Mouse (Mus musculus): ENCODE measurements around the gene S1pr1.

S1pr1 gene

DNA sequence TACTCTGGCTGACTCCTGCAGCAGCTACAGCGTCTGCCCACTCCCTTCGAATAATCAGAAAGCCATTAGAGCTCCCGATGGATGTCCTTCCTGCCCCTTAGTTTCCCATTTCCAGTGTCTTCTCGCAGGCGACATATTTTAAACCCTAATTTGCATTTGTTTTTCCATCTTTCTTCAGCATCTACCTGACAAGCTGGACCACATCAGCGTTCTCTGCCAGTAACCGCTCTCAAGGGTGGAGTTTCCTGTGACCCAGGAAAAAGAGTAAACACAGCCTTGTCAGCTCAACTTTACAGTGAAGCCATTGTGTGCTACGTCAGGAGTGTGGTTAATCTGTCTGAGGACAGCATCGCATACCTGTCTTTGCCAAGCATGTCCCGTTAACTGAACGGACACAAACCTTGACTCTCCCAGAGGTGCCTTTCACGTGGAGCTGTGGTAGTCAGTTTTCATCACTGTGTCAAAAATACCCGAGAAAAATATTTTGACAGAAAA lies 41.2 kb downstream of the S1pr1 start:
- DNase-seq (ENCODE audit: low spot score), result peak; percentile 7

DNA sequence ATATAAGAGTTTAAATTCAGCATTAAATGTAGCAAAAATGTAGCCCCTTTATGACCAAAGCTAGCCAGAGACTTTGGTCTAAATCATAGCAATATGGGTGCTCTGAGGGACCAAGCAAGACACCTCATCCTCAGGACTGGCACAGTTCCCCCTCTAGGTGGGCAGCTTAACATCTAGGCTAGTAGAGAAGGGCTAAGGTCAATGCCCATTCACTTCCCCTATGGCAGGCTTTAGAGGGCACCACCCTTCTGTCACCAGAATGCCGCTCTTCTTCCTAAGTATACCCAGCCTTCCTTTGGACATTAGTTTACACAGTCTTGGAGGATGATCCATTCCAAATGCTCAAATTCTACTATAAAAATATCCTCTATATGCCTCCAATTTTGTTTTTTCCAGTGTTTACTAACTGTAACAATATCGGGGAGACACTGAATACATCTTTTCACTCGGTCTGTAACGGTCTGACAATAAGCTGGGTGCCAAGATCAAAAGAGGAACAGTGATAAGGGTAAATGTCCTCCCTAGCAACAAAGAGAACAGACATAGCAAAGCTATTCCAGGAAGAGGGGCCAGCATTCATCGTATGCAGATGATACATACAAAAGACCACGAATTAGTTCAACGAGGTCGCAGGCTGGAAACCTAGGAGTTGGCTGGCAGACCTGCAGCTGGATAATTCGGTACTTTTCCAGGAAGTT lies 41.8 kb downstream of the S1pr1 start:
- DNase-seq (ENCODE audit: low spot score), result no peak

DNA sequence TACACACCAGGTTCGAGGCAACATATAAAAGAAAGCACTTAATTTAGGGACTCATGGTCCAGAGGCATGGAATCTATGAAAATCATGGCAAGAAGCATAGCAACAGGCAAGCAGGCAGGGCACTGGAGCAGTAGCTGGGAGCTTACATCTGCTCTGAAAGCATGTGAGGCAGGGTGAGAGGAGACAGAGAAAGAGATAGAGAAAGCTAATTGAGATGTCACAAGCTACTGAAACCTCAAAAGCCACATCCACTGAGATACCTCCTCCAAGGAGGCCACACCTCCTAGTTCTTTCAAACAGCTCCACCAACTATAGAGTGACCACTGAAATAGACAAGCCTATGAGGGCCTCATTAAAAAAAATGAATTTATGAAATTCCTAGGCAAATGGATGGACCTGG lies 45.6 kb downstream of the S1pr1 start:
- no peak for DNase-seq (ENCODE audit: low spot score)

DNA sequence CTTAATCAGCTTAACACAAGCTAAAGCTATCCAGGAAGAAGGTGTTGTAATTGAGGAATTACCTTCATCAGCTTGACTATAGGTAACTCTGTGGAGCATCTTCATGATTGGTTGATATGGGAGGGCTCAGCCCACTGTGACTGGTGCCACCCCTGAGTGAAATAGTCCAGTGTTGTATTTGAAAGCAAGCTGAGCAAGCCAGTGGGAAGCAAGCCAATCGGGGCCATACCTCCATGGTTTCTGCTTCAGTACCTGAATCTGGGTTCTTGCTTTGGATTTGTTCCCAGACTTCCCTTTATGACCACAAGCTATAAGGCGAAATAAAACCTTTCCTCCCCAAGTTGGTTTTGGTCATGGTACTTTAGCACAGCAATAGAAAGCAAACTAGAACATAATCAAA lies 47.7 kb downstream of the S1pr1 start:
- no peak for DNase-seq (ENCODE audit: low spot score)

DNA sequence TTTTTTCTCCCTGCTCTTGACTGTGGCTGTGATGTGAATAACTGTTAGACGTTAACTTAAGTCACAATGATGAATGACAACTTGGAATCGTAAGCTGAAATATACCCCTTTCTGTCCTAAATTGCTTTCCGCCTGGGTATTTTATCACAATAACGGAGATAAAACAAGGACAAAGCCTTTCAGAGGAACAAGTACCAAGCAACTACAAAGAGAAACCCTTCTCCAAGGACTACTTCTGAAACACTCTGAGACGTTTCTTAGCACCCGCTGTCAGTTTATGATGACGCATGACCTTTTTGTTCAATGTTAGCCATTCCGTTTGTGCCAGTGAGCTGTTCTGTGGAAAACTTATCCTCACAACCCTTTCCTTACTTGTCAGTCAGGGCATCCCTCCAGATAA lies 48.3 kb downstream of the S1pr1 start:
- DNase-seq (ENCODE audit: low spot score), result no peak

DNA sequence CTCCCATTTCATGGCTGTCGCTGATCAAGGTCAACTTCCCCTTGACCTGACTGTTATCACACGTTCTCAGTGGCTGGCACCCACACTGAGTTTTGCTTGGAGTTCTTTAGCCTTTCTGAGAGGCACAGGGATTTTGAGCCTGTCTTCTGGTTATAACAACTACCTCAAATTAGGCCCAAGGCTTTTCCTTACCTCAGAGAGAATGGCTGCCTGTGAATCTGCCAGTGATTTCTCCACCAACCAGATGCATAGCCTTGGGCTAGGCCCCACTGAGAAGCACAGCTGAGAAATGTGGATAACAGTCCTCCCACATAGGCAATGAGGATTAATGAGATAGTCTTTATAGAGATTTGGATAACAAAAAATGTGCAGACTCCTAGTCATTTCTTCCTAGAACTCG lies 50.4 kb downstream of the S1pr1 start:
- no peak for DNase-seq (ENCODE audit: low spot score)

DNA sequence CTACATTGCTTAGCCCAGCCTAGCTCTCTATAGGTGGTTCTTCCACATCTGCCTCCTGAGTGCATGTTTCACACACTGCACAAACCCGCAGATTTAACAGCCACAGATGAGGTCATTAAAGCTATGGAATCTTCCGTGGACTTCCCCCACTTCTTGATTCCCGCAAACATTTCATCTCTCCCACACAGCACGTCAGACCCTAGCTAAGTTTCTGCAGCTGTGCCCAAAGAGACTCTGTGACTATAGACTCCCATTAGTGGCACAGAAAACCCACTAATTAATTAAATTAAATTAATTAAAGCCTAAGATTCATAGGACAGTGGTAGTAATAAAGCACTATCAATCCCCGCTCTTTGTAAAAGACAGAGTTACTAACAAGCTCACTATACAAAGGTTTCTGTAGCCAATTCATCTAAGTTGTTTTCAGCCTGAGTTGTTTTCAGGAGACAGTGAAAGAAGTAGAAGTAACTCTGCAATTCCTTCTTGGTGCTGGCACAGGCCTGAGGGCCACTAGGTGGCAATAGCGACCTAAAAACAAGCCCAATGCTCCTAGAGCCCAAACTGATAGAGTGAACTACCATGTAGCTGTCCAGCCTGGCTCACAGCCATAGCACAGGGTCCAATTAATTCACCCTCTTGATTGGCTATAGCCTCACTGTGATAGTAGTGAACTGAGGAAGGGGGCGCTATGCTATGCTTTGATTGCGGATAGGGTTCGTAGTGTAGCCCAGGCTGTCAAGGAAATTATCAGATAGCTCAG lies 54.0 kb downstream of the S1pr1 start:
- DNase-seq (ENCODE audit: low spot score), result peak; percentile 58

Data from yolk sac, embryonic 10.5 days (tissue).